Mouse (Mus musculus) kidney, postnatal 0 days (tissue): Measurements from ENCODE around the gene Snrpd3. TPM values are rescaled to one million over a fixed set of nuclear protein-coding genes. Genes with fewer than 3 reads are reported as not detected.

Experiments used
- ATAC-seq: fragments of 200-750 bp; cut with Nextera tagmentation; replicated peaks from 2 replicates; pipeline ENCODE4 v1.8.0; 2017; ENCODE audit warnings: low read depth, moderate number of reproducible peaks, moderate TSS enrichment, moderate library complexity; ENCODE audit not compliant: low FRiP score
- DNase-seq: peaks from one replicate; pipeline ENCODE4 v3.0.0-alpha.2; 2016; ENCODE audit warnings: low spot score
- H3K27ac ChIP-seq: fragments of 300-500 bp; sonication (generic); 2 replicates; pipeline ENCODE4 v1.5.1; 2014; ENCODE audit warnings: mild to moderate bottlenecking
- H3K27me3 ChIP-seq: fragments of 300-500 bp; sonication (generic); 2 replicates; pipeline ENCODE4 v1.6.1; 2014; ENCODE audit warnings: low read length, mixed read lengths; ENCODE audit not compliant: insufficient read depth
- H3K36me3 ChIP-seq: fragments of 300-500 bp; sonication (generic); 2 replicates; pipeline ENCODE4 v1.6.1; 2014; ENCODE audit warnings: low read length, mixed read lengths; ENCODE audit not compliant: insufficient read depth
- H3K4me1 ChIP-seq: fragments of 300-500 bp; sonication (generic); replicated peaks from 2 replicates; pipeline ENCODE4 v1.6.1; 2014; ENCODE audit warnings: antibody characterized with exemption, low read length, mixed read lengths; ENCODE audit not compliant: insufficient read depth
- H3K4me2 ChIP-seq: fragments of 300-500 bp; sonication (generic); 2 replicates; pipeline ENCODE4 v1.6.1; 2014; ENCODE audit warnings: mild to moderate bottlenecking, low read length, moderate library complexity, mixed read lengths
- H3K4me3 ChIP-seq: fragments of 300-500 bp; sonication (generic); replicated peaks from 2 replicates; pipeline ENCODE4 v1.5.1; 2014; ENCODE audit warnings: low read depth, low read length
- H3K9ac ChIP-seq: fragments of 300-500 bp; sonication (generic); 2 replicates; pipeline ENCODE4 v1.6.1; 2014; ENCODE audit warnings: low read depth, low read length
- H3K9me3 ChIP-seq: fragments of 300-500 bp; sonication (generic); replicated peaks from 2 replicates; pipeline ENCODE4 v1.6.1; 2016; ENCODE audit warnings: low read length, inconsistent platforms, mixed read lengths
- CTCF ChIP-seq: IDR thresholded peaks from 2 replicates; pipeline ENCODE4 v1.5.1; 2016; ENCODE audit warnings: antibody characterized with exemption, low read depth, mild to moderate bottlenecking, moderate library complexity
- WGBS: fragments of 180-500 bp; shearing (Covaris S2); extraction: QIAGEN DNeasy Blood & Tissue Kit; methylation state at CpG from one replicate; pipeline ENCODE4 v1.1.7; 2014; 5-methylcytosine and 5-hydroxymethylcytosine counted together
- polyA plus RNA-seq: library from polyadenylated mRNA; unstranded; fragments of >200 nt; fragmentation: Nextera tagmentation; extraction: Ambion mirVana; gene quantifications from 2 replicates; pipeline ENCODE4 v1.2.1, GENCODE M21; 2015

Snrpd3 gene
- polyA plus RNA-seq, 1 experiment from 2014 or later, result 113 TPM

GRCm38 (mm10) chr10:75573181-75573580, 55.8 kb downstream of the Snrpd3 start:
- Histone ChIP-seq H3K9me3 (no peaks in the 10 kb centered on the region), H3K36me3 (no peaks in the 10 kb centered on the region), H3K4me1 (peaks cover 11% of the 10 kb centered on the region), H3K4me3 (no peak overlapping the region), H3K9ac (no peak overlapping the region), H3K27me3 (no peaks in the 10 kb centered on the region), H3K27ac (peak overlapping the region; percentile 70), H3K4me2 (no peak overlapping the region)
- DNase-seq (peak; percentile 70), ATAC-seq (peak; percentile 80)
- WGBS, result 36% methylated on average over 10 of the region's 10 CpGs
- TF ChIP-seq CTCF, result no peak

GRCm38 (mm10) chr10:75573965-75574364, 56.6 kb downstream of the Snrpd3 start:
- H3K4me2 ChIP-seq, result no peak overlapping the region
- peak overlapping the region; percentile 15; the same call in 1 of the 2 replicates for H3K9ac ChIP-seq
- peaks cover 11% of the 10 kb centered on the region for H3K4me1 ChIP-seq
- no peaks in the 10 kb centered on the region for H3K9me3 ChIP-seq
- no peaks in the 10 kb centered on the region for H3K36me3 ChIP-seq
- no peak overlapping the region for H3K4me3 ChIP-seq
- no peak for TF ChIP-seq CTCF
- 0 out of 2 replicates have a peak, but pooled peaks have one; percentile 21 for ATAC-seq
- 82% methylated on average over 9 of the region's 9 CpGs for WGBS
- no peak for DNase-seq
- H3K27ac ChIP-seq, result peak overlapping the region; percentile 70
- no peaks in the 10 kb centered on the region for H3K27me3 ChIP-seq

DNA sequence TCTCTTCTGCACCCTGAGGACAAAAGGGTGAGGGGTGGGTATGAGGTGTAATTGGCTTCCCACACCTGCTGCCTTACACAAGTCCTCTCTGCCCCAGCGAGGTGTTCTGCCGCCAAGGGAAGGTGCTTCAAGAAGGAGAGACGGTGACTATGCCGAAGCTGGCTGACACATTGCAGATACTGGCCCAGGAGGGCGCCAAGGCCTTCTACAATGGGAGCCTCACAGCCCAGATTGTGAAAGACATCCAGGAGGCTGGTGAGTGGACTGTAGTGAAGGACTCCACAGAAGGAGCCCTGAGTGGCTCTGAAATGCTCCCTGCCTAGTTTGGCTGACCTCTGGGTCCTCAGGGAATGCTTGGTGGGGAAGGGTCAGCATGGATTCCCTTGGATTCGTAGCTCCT, 61.8 kb downstream of the Snrpd3 start:
- no peak for TF ChIP-seq CTCF
- ATAC-seq, result no peak
- DNase-seq, result no peak
- no peak overlapping the region for H3K4me2 ChIP-seq
- H3K27me3 ChIP-seq, result no peaks in the 10 kb centered on the region
- no peaks in the 10 kb centered on the region for H3K36me3 ChIP-seq
- WGBS, result 84% methylated on average over 6 of the region's 6 CpGs
- no peak overlapping the region for H3K9ac ChIP-seq
- H3K4me3 ChIP-seq, result no peak overlapping the region
- no peaks in the 10 kb centered on the region for H3K9me3 ChIP-seq
- H3K4me1 ChIP-seq, result no peaks in the 10 kb centered on the region
- no peak overlapping the region for H3K27ac ChIP-seq

GRCm38 (mm10) chr10:75585876-75586552, 68.7 kb downstream of the Snrpd3 start:
- peaks cover 21% of the 10 kb centered on the region for H3K4me1 ChIP-seq
- H3K27ac ChIP-seq, result no peak overlapping the region
- ATAC-seq, result peak; percentile 18; the same call in 1 of the 2 replicates
- peak; percentile 94 for DNase-seq
- H3K4me2 ChIP-seq, result peak overlapping the region; percentile 30; the same call in 1 of the 2 replicates
- no peaks in the 10 kb centered on the region for H3K36me3 ChIP-seq
- 16% methylated on average over 20 of the region's 20 CpGs for WGBS
- H3K27me3 ChIP-seq, result no peaks in the 10 kb centered on the region
- no peaks in the 10 kb centered on the region for H3K9me3 ChIP-seq
- no peak overlapping the region for H3K4me3 ChIP-seq
- peak; percentile 99 for TF ChIP-seq CTCF
- H3K9ac ChIP-seq, result no peak overlapping the region

DNA sequence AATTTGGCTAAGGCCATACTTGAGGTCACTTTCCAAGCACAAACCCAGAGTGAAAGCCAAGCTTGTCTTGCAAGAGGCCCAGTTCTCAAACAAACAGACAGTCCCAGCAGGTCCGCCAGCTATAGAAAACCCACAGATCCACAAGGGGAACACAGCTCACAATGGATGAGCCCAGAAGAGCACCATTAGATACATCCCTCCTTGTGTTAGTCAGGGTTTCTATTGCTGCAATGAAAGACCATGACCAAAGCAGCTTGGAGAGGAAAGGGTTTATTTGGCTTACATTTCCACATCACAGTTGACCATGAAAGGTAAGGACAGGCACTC, 69.2 kb downstream of the Snrpd3 start:
- Histone ChIP-seq H3K9me3 (no peaks in the 10 kb centered on the region), H3K27ac (no peak overlapping the region), H3K9ac (no peak overlapping the region), H3K36me3 (no peaks in the 10 kb centered on the region), H3K4me2 (no peak overlapping the region), H3K27me3 (no peaks in the 10 kb centered on the region), H3K4me1 (peaks cover 22% of the 10 kb centered on the region), H3K4me3 (no peak overlapping the region)
- TF ChIP-seq CTCF, result no peak
- ATAC-seq (no peak), DNase-seq (no peak)
- 92% methylated on average over 1 of the region's 1 CpGs for WGBS

Other genes starting within 250 kb of the Snrpd3 start
- 5.2 and 6.3 TPM in 2 replicates for gene Adora2a, start 200.7 kb upstream of the Snrpd3 start, polyA plus RNA-seq
- gene Upb1, start 116.4 kb upstream of the Snrpd3 start, polyA plus RNA-seq, result 11.9 and 13.1 TPM in 2 replicates
- 51.9 and 53.4 TPM in 2 replicates for gene Gucd1, start 421 bp downstream of the Snrpd3 start, polyA plus RNA-seq
- gene Lrrc75b, start 42.8 kb downstream of the Snrpd3 start, polyA plus RNA-seq, result 2.6 and 2.7 TPM in 2 replicates
- gene Ggt1, start 44.1 kb downstream of the Snrpd3 start, polyA plus RNA-seq, result 317 and 388 TPM in 2 replicates
- gene Ggt5, start 71.8 kb downstream of the Snrpd3 start, polyA plus RNA-seq, result 4.2 and 5.1 TPM in 2 replicates
- gene Susd2, start 126.5 kb downstream of the Snrpd3 start, polyA plus RNA-seq, result 33.7 and 38.7 TPM in 2 replicates
- gene Cabin1, start 246.8 kb downstream of the Snrpd3 start, polyA plus RNA-seq, result 20.5 and 24.0 TPM in 2 replicates